Mouse (Mus musculus) liver, adult (tissue): Measurements from ENCODE around the gene F5.
A peak's percentile ranks its signal among the peaks of the same experiment; 100 is the strongest.

Experiments used
- GATA4 ChIP-seq: IDR thresholded peaks from 2 replicates; pipeline ENCODE4 v1.6.1; 2014; ENCODE audit warnings: mild to moderate bottlenecking, low read length; ENCODE audit not compliant: insufficient replicate concordance

The F5 gene

GRCm38 (mm10) chr1:164151387-164152088 lies at the start of gene F5:
Gene F5, plus strand, starts transcription at chr1:164151838.
- TF ChIP-seq GATA4: no peak

- TF ChIP-seq GATA4: no peak
Observed at GRCm38 (mm10) chr1:164109763-164110162, 41.9 kb upstream of the F5 start.

GRCm38 (mm10) chr1:164110591-164111329 lies 40.9 kb upstream of the F5 start:
- no peak for TF ChIP-seq GATA4

- no peak for TF ChIP-seq GATA4
Observed at GRCm38 (mm10) chr1:164114280-164114679, 37.4 kb upstream of the F5 start.

GRCm38 (mm10) chr1:164114947-164115493 lies 36.6 kb upstream of the F5 start, which contains the start of gene Selp:
Gene Selp, plus strand, starts transcription at chr1:164115264.
- no peak for TF ChIP-seq GATA4

- TF ChIP-seq GATA4: no peak
Observed at GRCm38 (mm10) chr1:164115647-164116046, 36.0 kb upstream of the F5 start.

GRCm38 (mm10) chr1:164117869-164118268 lies 33.8 kb upstream of the F5 start:
- no peak for TF ChIP-seq GATA4

- peak; percentile 75; the same call in 1 of the 2 replicates for TF ChIP-seq GATA4
Observed at GRCm38 (mm10) chr1:164119892-164120776, 31.5 kb upstream of the F5 start.

GRCm38 (mm10) chr1:164120777-164121158 lies 30.9 kb upstream of the F5 start:
- TF ChIP-seq GATA4: peak; percentile 41; the same call in 1 of the 2 replicates

- no peak for TF ChIP-seq GATA4
Observed at GRCm38 (mm10) chr1:164123836-164124235, 27.8 kb upstream of the F5 start.

- TF ChIP-seq GATA4: no peak
Observed at GRCm38 (mm10) chr1:164130013-164130412, 21.6 kb upstream of the F5 start.

GRCm38 (mm10) chr1:164132609-164133008 lies 19.0 kb upstream of the F5 start:
- no peak for TF ChIP-seq GATA4

- no peak for TF ChIP-seq GATA4
Observed at GRCm38 (mm10) chr1:164134101-164134500, 17.5 kb upstream of the F5 start.

GRCm38 (mm10) chr1:164135360-164135759 lies 16.3 kb upstream of the F5 start:
- TF ChIP-seq GATA4: no peak

GRCm38 (mm10) chr1:164135960-164136359 lies 15.7 kb upstream of the F5 start:
- no peak for TF ChIP-seq GATA4
